Mouse (Mus musculus) midbrain, embryonic 11.5 days (tissue): ENCODE results near the gene Pfn3. TPM values are rescaled to one million over a fixed set of nuclear protein-coding genes. Genes with fewer than 3 reads are reported as not detected.

Experiments used
- ATAC-seq: fragments of 200-750 bp; cut with Nextera tagmentation; 2 replicates; pipeline ENCODE4 v1.8.0; 2017; ENCODE audit warnings: moderate TSS enrichment, moderate library complexity; ENCODE audit not compliant: low FRiP score
- DNase-seq: peaks from one replicate; pipeline ENCODE4 v3.0.0; 2015; ENCODE audit warnings: low spot score; ENCODE audit errors: missing footprints
- H3K27ac ChIP-seq: fragments of 300-500 bp; sonication (generic); 2 replicates; pipeline ENCODE4 v1.5.1; 2014; ENCODE audit warnings: low read depth, low read length
- H3K27me3 ChIP-seq: fragments of 300-500 bp; sonication (generic); 2 replicates; pipeline ENCODE4 v1.6.1; 2014; ENCODE audit warnings: mild to moderate bottlenecking, low read length, moderate library complexity, mixed read lengths; ENCODE audit not compliant: control insufficient read depth, insufficient read depth
- H3K36me3 ChIP-seq: fragments of 300-500 bp; sonication (generic); 2 replicates; pipeline ENCODE4 v1.6.1; 2014; ENCODE audit warnings: mild to moderate bottlenecking, low read length, moderate library complexity, mixed read lengths; ENCODE audit not compliant: control insufficient read depth, insufficient read depth
- H3K4me1 ChIP-seq: fragments of 300-500 bp; sonication (generic); 2 replicates; pipeline ENCODE4 v1.6.1; 2014; ENCODE audit warnings: low read length; ENCODE audit not compliant: control insufficient read depth, insufficient read depth
- H3K4me2 ChIP-seq: fragments of 300-500 bp; sonication (generic); 2 replicates; pipeline ENCODE4 v1.6.1; 2014; ENCODE audit warnings: mild to moderate bottlenecking, moderate library complexity
- H3K4me3 ChIP-seq: fragments of 300-500 bp; sonication (generic); 2 replicates; pipeline ENCODE4 v1.5.1; 2014; ENCODE audit warnings: low read depth, low read length
- H3K9ac ChIP-seq: fragments of 300-500 bp; sonication (generic); 2 replicates; pipeline ENCODE4 v1.6.1; 2014; ENCODE audit warnings: low read length
- H3K9me3 ChIP-seq: fragments of 300-500 bp; sonication (generic); 2 replicates; pipeline ENCODE4 v1.6.1; 2016; ENCODE audit warnings: low read length; ENCODE audit not compliant: control insufficient read depth
- WGBS: fragments of 180-500 bp; shearing (Covaris S2); extraction: QIAGEN DNeasy Blood & Tissue Kit; methylation state at CpG from one replicate; pipeline ENCODE4 v1.1.7; 2014; 5-methylcytosine and 5-hydroxymethylcytosine counted together
- polyA plus RNA-seq: library from polyadenylated mRNA; unstranded; fragments of >200 nt; fragmentation: Nextera tagmentation; extraction: Ambion mirVana; gene quantifications from 2 replicates; pipeline ENCODE4 v1.2.1, GENCODE M21; 2014

The Pfn3 gene
- polyA plus RNA-seq, 1 experiment from 2014 or later: not detected

- peak; percentile 75 for DNase-seq
- Histone ChIP-seq H3K4me2 (no peak overlapping the region), H3K9ac (no peak overlapping the region)
Observed at GRCm38 (mm10) chr13:55403935-55404852, 10.8 kb downstream of the Pfn3 start.

GRCm38 (mm10) chr13:55403266-55403665 is 11.8 kb downstream of the Pfn3 start:
- no peak overlapping the region for H3K4me2 ChIP-seq

More at GRCm38 (mm10) chr13:55403935-55404852, 10.8 kb downstream of the Pfn3 start:
- Histone ChIP-seq H3K27me3 (no peaks in the 10 kb centered on the region), H3K27ac (no peak overlapping the region), H3K9me3 (no peaks in the 10 kb centered on the region), H3K4me3 (no peak overlapping the region), H3K4me1 (peaks cover 5% of the 10 kb centered on the region; the same call in 1 of the 2 replicates), H3K36me3 (no peaks in the 10 kb centered on the region)
- WGBS: 82% methylated on average over 15 of the region's 15 CpGs
- ATAC-seq: no peak

GRCm38 (mm10) chr13:55400039-55400346 is 15.0 kb downstream of the Pfn3 start:
- Histone ChIP-seq H3K36me3 (no peaks in the 10 kb centered on the region), H3K27ac (no peak overlapping the region), H3K9ac (no peak overlapping the region), H3K4me1 (no peaks in the 10 kb centered on the region), H3K9me3 (no peaks in the 10 kb centered on the region), H3K4me3 (no peak overlapping the region), H3K4me2 (no peak overlapping the region), H3K27me3 (no peaks in the 10 kb centered on the region)
- DNase-seq (no peak), ATAC-seq (no peak)
- 87% methylated on average over 1 of the region's 1 CpGs for WGBS

More at GRCm38 (mm10) chr13:55403266-55403665, 11.8 kb downstream of the Pfn3 start:
- H3K9me3 ChIP-seq: no peaks in the 10 kb centered on the region
- H3K9ac ChIP-seq: no peak overlapping the region
- no peaks in the 10 kb centered on the region for H3K27me3 ChIP-seq
- ATAC-seq (no peak), DNase-seq (peak; percentile 65)
- H3K27ac ChIP-seq: no peak overlapping the region
- H3K4me1 ChIP-seq: peaks cover 5% of the 10 kb centered on the region; the same call in 1 of the 2 replicates
- 70% methylated on average over 7 of the region's 7 CpGs for WGBS
- H3K4me3 ChIP-seq: no peak overlapping the region
- no peaks in the 10 kb centered on the region for H3K36me3 ChIP-seq

- peak; percentile 21 for DNase-seq
- no peak overlapping the region for H3K4me2 ChIP-seq
- WGBS: 71% methylated on average over 5 of the region's 5 CpGs
- no peak overlapping the region for H3K27ac ChIP-seq
- no peaks in the 10 kb centered on the region for H3K36me3 ChIP-seq
- H3K9ac ChIP-seq: no peak overlapping the region
- no peaks in the 10 kb centered on the region for H3K9me3 ChIP-seq
- ATAC-seq: no peak
- no peaks in the 10 kb centered on the region for H3K4me1 ChIP-seq
- H3K27me3 ChIP-seq: no peaks in the 10 kb centered on the region
- no peak overlapping the region for H3K4me3 ChIP-seq
Observed at GRCm38 (mm10) chr13:55399300-55400038, 15.6 kb downstream of the Pfn3 start.

GRCm38 (mm10) chr13:55398088-55398487 is 16.9 kb downstream of the Pfn3 start, which contains the start of gene Slc34a1:
Gene Slc34a1 (plus strand): TSS chr13:55398187.
- H3K36me3 ChIP-seq: no peaks in the 10 kb centered on the region
- H3K9ac ChIP-seq: no peak within 1 kb of the TSS
- H3K4me2 ChIP-seq: no peak within 1 kb of the TSS
- no peak within 1 kb of the TSS for H3K4me3 ChIP-seq
- no peak within 1 kb of the TSS for H3K27ac ChIP-seq
- no peaks in the 10 kb centered on the region for H3K4me1 ChIP-seq
- ATAC-seq (no peak), DNase-seq (no peak)
- no peaks in the 10 kb centered on the region for H3K27me3 ChIP-seq
- no peaks in the 10 kb centered on the region for H3K9me3 ChIP-seq
- whole genome bisulfite sequencing: 92% methylated on average over 1 of the region's 1 CpGs

- no peak for DNase-seq
- H3K4me1 ChIP-seq: no peaks in the 10 kb centered on the region
- no peak overlapping the region for H3K4me3 ChIP-seq
- ATAC-seq: no peak
- H3K9ac ChIP-seq: no peak overlapping the region
- no peaks in the 10 kb centered on the region for H3K36me3 ChIP-seq
- no peaks in the 10 kb centered on the region for H3K9me3 ChIP-seq
- H3K27me3 ChIP-seq: no peaks in the 10 kb centered on the region
- no peak overlapping the region for H3K27ac ChIP-seq
- WGBS: 70% methylated on average over 4 of the region's 4 CpGs
- H3K4me2 ChIP-seq: no peak overlapping the region
Observed at GRCm38 (mm10) chr13:55392933-55393332, 22.1 kb downstream of the Pfn3 start.

GRCm38 (mm10) chr13:55391626-55392029 is 23.4 kb downstream of the Pfn3 start:
- Histone ChIP-seq H3K27me3 (no peaks in the 10 kb centered on the region), H3K4me3 (no peak overlapping the region), H3K27ac (no peak overlapping the region), H3K4me1 (no peaks in the 10 kb centered on the region), H3K36me3 (no peaks in the 10 kb centered on the region), H3K9ac (no peak overlapping the region), H3K4me2 (no peak overlapping the region), H3K9me3 (no peaks in the 10 kb centered on the region)
- ATAC-seq: no peak
- 73% methylated on average over 1 of the region's 1 CpGs for WGBS
- DNase-seq: no peak

GRCm38 (mm10) chr13:55390644-55391043 is 24.4 kb downstream of the Pfn3 start:
- no peak overlapping the region for H3K4me3 ChIP-seq
- WGBS: 81% methylated on average over 3 of the region's 3 CpGs
- no peak for ATAC-seq
- H3K36me3 ChIP-seq: no peaks in the 10 kb centered on the region
- no peak overlapping the region for H3K9ac ChIP-seq
- no peaks in the 10 kb centered on the region for H3K27me3 ChIP-seq
- no peaks in the 10 kb centered on the region for H3K4me1 ChIP-seq
- peak; percentile 35 for DNase-seq
- no peak overlapping the region for H3K4me2 ChIP-seq
- no peaks in the 10 kb centered on the region for H3K9me3 ChIP-seq
- no peak overlapping the region for H3K27ac ChIP-seq

GRCm38 (mm10) chr13:55381790-55382189 is 33.2 kb downstream of the Pfn3 start:
- H3K9ac ChIP-seq: no peak overlapping the region
- peaks cover 28% of the 10 kb centered on the region for H3K27me3 ChIP-seq
- 77% methylated on average over 4 of the region's 4 CpGs for WGBS
- H3K36me3 ChIP-seq: no peaks in the 10 kb centered on the region
- no peak overlapping the region for H3K4me2 ChIP-seq
- H3K4me1 ChIP-seq: no peaks in the 10 kb centered on the region
- ATAC-seq (no peak), DNase-seq (no peak)
- H3K4me3 ChIP-seq: no peak overlapping the region
- no peak overlapping the region for H3K27ac ChIP-seq
- no peaks in the 10 kb centered on the region for H3K9me3 ChIP-seq
